Mouse (Mus musculus): ENCODE data around the gene Leng8. TPM values are rescaled to one million over a fixed set of nuclear protein-coding genes. Genes with fewer than 3 reads are reported as not detected.

The Leng8 gene
- total and polyA plus RNA-seq, 3 experiments, result 40.8 to 154 (median 132) TPM

DNA sequence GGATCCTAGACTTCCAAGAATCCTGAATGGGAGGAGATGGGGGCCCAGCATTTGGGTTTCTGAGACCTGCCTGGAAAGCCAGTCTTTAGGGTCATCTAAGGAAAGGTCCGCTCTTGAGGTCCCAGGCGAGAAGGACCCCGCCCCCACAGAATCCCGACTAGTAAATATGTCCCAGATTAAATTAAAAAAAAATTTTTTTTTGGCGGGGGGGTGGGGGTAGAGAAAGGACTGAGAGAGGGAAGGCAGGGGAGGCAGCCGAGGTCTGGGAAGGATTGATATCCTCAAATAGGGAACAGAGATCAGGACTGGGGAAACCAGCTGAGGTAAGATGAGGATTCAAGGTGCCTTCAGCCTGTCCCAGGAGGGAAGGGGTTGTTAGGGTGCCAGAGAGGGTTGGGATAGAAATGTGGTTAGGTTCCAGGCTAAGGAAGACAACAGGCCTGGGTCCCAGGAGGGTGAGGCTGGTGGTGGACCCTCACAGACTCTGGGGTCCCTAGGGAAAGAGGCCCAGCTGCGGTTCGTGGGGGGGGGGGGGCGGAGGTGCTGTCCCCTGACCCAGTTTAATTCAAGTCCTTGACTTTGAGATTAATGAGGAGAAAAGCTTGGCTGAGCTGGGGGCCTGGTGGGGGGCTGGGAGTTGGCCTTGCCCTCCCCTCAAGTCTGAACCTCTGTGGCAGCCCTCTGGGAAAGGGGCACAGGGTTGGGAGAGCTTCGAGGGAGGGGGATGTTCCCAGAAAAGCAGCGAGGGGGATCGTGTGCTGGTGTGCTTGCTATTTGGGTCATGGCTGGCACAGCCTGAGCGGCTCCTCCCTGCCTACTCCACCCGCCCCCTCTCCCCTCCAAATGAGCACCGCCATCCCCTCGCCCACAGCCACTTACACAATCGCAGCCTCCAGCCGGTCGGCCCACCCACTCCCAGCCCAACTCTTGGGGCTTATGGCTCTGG is 16.6 kb upstream of the Leng8 start:
- Histone ChIP-seq H3K9me3 (replicated peaks) (no peaks in the 10 kb centered on the region), H3K4me1 (ENCODE audit: insufficient read depth, low read depth, low read length) (peaks cover 6% of the 10 kb centered on the region; the same call in 1 of the 2 replicates), H3K36me3 (replicated peaks) (no peaks in the 10 kb centered on the region), H3K4me3 (ENCODE audit: low read depth, low read length) (no peak overlapping the region), H3K27me3 (ENCODE audit: insufficient read depth, low read length) (peaks cover 31% of the 10 kb centered on the region)
- ATAC-seq (ENCODE audit: extremely low read depth, insufficient number of reproducible peaks, low FRiP score, poor library complexity, severe bottlenecking) (no peak), DNase-seq (ENCODE audit: low spot score) (no peak)
- no peak for TF ChIP-seq CTCF (IDR thresholded peaks at IDR 0.05; ENCODE audit: low read depth, low read length)
- no peak for TF ChIP-seq TAL1 (conservative IDR thresholded peaks at IDR 0.05; ENCODE audit: low read depth, low read length)
- no peak for TF ChIP-seq GATA1 (IDR thresholded peaks at IDR 0.05; ENCODE audit: borderline replicate concordance, low read length)
- no peak for TF ChIP-seq POLR2AphosphoS5 (IDR thresholded peaks at IDR 0.05; ENCODE audit: insufficient replicate concordance, low read depth, low read length)
- TF ChIP-seq GATA2 (IDR thresholded peaks at IDR 0.05; ENCODE audit: borderline replicate concordance, low read depth, low read length), result no peak

DNA sequence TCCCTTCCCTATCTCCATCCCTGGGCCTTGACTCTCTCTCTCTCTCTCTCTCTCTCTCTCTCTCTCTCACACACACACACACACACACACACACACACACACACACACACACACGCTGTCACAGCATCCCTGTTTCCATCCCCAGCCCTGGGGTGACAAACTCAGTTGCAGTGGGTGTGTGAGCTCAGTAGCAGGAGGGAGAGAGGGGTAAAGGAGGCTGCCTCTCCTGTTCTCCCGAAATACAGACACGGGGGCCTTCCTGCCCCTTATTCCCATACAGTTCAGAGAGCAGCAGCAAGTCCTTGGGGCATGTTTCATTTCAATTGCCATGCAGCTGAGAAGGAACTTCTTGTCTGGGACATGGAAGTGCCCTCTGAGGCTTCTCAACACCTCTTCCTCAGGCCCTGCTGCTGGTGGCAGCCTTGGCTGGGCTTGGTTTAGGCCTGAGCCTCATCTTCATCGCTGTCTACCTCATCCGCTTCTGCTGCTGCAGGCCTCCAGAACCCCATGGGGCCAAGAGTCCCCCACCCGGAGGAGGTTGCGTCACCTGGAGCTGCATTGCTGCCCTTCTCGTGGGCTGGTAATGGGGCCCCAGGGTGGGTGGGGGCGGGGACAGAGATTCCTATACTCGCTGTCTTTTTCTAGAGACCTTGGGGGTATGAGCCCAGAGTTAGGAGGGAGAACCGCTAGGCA is 14.6 kb upstream of the Leng8 start:
- ATAC-seq (ENCODE audit: extremely low read depth, insufficient number of reproducible peaks, low FRiP score, poor library complexity, severe bottlenecking) (no peak), DNase-seq (ENCODE audit: low spot score) (no peak)
- Histone ChIP-seq H3K4me3 (ENCODE audit: low read depth, low read length) (no peak overlapping the region), H3K4me1 (ENCODE audit: insufficient read depth, low read depth, low read length) (peaks cover 6% of the 10 kb centered on the region; the same call in 1 of the 2 replicates), H3K36me3 (replicated peaks) (no peaks in the 10 kb centered on the region), H3K27me3 (ENCODE audit: insufficient read depth, low read length) (peaks cover 33% of the 10 kb centered on the region), H3K9me3 (replicated peaks) (no peaks in the 10 kb centered on the region)
- no peak for TF ChIP-seq POLR2AphosphoS5 (IDR thresholded peaks at IDR 0.05; ENCODE audit: insufficient replicate concordance, low read depth, low read length)
- TF ChIP-seq GATA2 (IDR thresholded peaks at IDR 0.05; ENCODE audit: borderline replicate concordance, low read depth, low read length), result no peak
- TF ChIP-seq TAL1 (conservative IDR thresholded peaks at IDR 0.05; ENCODE audit: low read depth, low read length), result no peak
- no peak for TF ChIP-seq CTCF (IDR thresholded peaks at IDR 0.05; ENCODE audit: low read depth, low read length)
- TF ChIP-seq GATA1 (IDR thresholded peaks at IDR 0.05; ENCODE audit: borderline replicate concordance, low read length), result no peak

DNA sequence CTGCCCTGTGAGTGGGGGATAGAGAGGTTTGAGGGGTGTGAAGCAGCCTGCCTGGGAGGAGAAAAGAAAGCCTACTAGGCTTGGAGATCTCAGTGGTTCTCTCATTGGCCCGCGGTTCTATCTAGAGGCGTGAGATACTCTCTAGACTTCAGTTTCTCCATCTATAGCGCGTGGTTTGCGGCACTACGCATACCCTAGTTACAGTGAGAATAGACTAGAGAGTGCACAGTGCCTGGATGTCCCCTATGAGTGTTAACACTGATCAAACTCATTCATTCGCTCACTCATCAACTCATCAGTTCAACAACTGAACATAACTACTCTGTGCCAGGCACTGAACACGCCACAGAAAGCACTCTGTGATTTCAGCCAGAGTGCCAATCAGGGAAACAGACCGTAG is 14.1 kb upstream of the Leng8 start:
- TF ChIP-seq CTCF (IDR thresholded peaks at IDR 0.05; ENCODE audit: low read depth, low read length), result no peak
- no peak for TF ChIP-seq TAL1 (conservative IDR thresholded peaks at IDR 0.05; ENCODE audit: low read depth, low read length)
- TF ChIP-seq GATA2 (IDR thresholded peaks at IDR 0.05; ENCODE audit: borderline replicate concordance, low read depth, low read length), result no peak
- no peak for TF ChIP-seq GATA1 (IDR thresholded peaks at IDR 0.05; ENCODE audit: borderline replicate concordance, low read length)
- no peak for TF ChIP-seq POLR2AphosphoS5 (IDR thresholded peaks at IDR 0.05; ENCODE audit: insufficient replicate concordance, low read depth, low read length)
- H3K36me3 ChIP-seq (replicated peaks), result peaks cover under 1% of the 10 kb centered on the region
- no peaks in the 10 kb centered on the region for H3K9me3 ChIP-seq (replicated peaks)
- ATAC-seq (ENCODE audit: extremely low read depth, insufficient number of reproducible peaks, low FRiP score, poor library complexity, severe bottlenecking), result no peak
- peaks cover 6% of the 10 kb centered on the region; the same call in 1 of the 2 replicates for H3K4me1 ChIP-seq (ENCODE audit: insufficient read depth, low read depth, low read length)
- DNase-seq (ENCODE audit: low spot score), result no peak
- no peak overlapping the region for H3K4me3 ChIP-seq (ENCODE audit: low read depth, low read length)
- peaks cover 33% of the 10 kb centered on the region for H3K27me3 ChIP-seq (ENCODE audit: insufficient read depth, low read length)

DNA sequence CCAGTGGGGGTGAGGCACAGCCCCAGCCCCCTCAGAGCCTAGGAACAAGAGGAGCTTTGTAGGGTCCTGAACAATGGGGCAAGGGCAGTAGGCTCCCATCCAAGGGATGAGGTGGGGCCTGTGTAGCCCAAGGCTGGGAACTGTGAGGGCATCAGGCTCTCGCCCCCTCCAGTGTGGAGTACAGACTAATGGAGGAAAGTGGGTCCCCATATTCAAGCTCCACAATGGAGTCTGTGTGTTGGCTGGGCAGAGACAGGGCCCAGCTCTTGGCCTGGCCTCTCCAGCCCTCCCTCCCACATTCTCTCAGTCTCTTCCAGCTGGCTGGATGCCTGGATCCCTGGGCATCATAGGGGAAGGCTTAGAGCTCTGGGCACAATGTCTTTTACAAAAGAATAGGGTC is 13.1 kb upstream of the Leng8 start:
- no peak for TF ChIP-seq CTCF (IDR thresholded peaks at IDR 0.05; ENCODE audit: low read depth, low read length)
- no peak for TF ChIP-seq GATA1 (IDR thresholded peaks at IDR 0.05; ENCODE audit: borderline replicate concordance, low read length)
- TF ChIP-seq POLR2AphosphoS5 (IDR thresholded peaks at IDR 0.05; ENCODE audit: insufficient replicate concordance, low read depth, low read length), result no peak
- TF ChIP-seq GATA2 (IDR thresholded peaks at IDR 0.05; ENCODE audit: borderline replicate concordance, low read depth, low read length), result no peak
- no peak for TF ChIP-seq TAL1 (conservative IDR thresholded peaks at IDR 0.05; ENCODE audit: low read depth, low read length)
- ATAC-seq (ENCODE audit: extremely low read depth, insufficient number of reproducible peaks, low FRiP score, poor library complexity, severe bottlenecking) (no peak), DNase-seq (ENCODE audit: low spot score) (no peak)
- H3K9me3 ChIP-seq (replicated peaks), result no peaks in the 10 kb centered on the region
- H3K36me3 ChIP-seq (replicated peaks), result peaks cover 4% of the 10 kb centered on the region
- H3K27me3 ChIP-seq (ENCODE audit: insufficient read depth, low read length), result peaks cover 33% of the 10 kb centered on the region
- peaks cover 6% of the 10 kb centered on the region; the same call in 1 of the 2 replicates for H3K4me1 ChIP-seq (ENCODE audit: insufficient read depth, low read depth, low read length)
- no peak overlapping the region for H3K4me3 ChIP-seq (ENCODE audit: low read depth, low read length)

DNA sequence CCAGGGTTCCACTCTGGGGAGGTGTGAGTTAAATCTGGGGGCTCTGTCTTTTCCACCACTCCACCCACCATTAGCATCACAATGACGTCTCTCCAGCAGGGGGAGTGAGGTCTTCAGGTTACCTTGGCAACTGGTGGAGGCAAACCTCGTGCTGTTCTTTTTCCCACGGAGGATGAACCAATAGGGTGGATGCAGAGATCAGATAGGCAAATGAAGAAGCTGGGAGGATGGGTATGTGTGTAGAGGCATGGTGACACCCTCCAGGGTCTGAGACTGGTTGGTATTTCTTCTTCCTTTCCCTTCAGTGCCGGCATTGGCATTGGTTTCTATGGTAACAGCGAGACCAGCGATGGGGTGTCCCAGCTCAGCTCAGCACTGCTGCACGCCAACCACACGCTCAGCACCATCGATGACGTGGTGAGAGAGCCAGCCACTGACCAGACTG is 12.5 kb upstream of the Leng8 start:
- TF ChIP-seq CTCF (IDR thresholded peaks at IDR 0.05; ENCODE audit: low read depth, low read length), result no peak
- TF ChIP-seq GATA2 (IDR thresholded peaks at IDR 0.05; ENCODE audit: borderline replicate concordance, low read depth, low read length), result no peak
- no peak for TF ChIP-seq GATA1 (IDR thresholded peaks at IDR 0.05; ENCODE audit: borderline replicate concordance, low read length)
- no peak for TF ChIP-seq TAL1 (conservative IDR thresholded peaks at IDR 0.05; ENCODE audit: low read depth, low read length)
- no peak for TF ChIP-seq POLR2AphosphoS5 (IDR thresholded peaks at IDR 0.05; ENCODE audit: insufficient replicate concordance, low read depth, low read length)
- Histone ChIP-seq H3K27me3 (ENCODE audit: insufficient read depth, low read length) (peaks cover 31% of the 10 kb centered on the region), H3K36me3 (replicated peaks) (peaks cover 4% of the 10 kb centered on the region), H3K4me1 (ENCODE audit: insufficient read depth, low read depth, low read length) (peaks cover 6% of the 10 kb centered on the region; the same call in 1 of the 2 replicates), H3K9me3 (replicated peaks) (no peaks in the 10 kb centered on the region), H3K4me3 (ENCODE audit: low read depth, low read length) (no peak overlapping the region)
- DNase-seq (ENCODE audit: low spot score) (no peak), ATAC-seq (ENCODE audit: extremely low read depth, insufficient number of reproducible peaks, low FRiP score, poor library complexity, severe bottlenecking) (peak; percentile 15; the same call in 1 of the 2 replicates)
